Mouse (Mus musculus) urinary bladder, adult 18-20 months (tissue): ENCODE measurements around the gene Dppa5a.
A peak's percentile ranks its signal among the peaks of the same experiment; 100 is the strongest.
"Not testable (repeated sequence)": the region's sequence is repeated elsewhere in the genome, so short reads cannot be mapped to it uniquely, and the experiment has no call there.

Experiments used
- DNase-seq, 2 experiments: peaks; one replicate each; pipeline ENCODE4 v3.0.0; 2022; ENCODE audit warnings: low spot score in 2 of 2, mixed read lengths in 2 of 2

Gene Dppa5a

GRCm38 (mm10) chr9:78367959-78368358, at the start of gene Dppa5a:
Gene Dppa5a (minus strand): TSS chr9:78368177.
- DNase-seq = not testable (repeated sequence)

GRCm38 (mm10) chr9:78401596-78401995, 33.6 kb upstream of the Dppa5a start:
- DNase-seq = no peak

GRCm38 (mm10) chr9:78400570-78400969, 32.6 kb upstream of the Dppa5a start:
- DNase-seq = no peak

GRCm38 (mm10) chr9:78396517-78396916, 28.5 kb upstream of the Dppa5a start:
- DNase-seq = no peak

DNA sequence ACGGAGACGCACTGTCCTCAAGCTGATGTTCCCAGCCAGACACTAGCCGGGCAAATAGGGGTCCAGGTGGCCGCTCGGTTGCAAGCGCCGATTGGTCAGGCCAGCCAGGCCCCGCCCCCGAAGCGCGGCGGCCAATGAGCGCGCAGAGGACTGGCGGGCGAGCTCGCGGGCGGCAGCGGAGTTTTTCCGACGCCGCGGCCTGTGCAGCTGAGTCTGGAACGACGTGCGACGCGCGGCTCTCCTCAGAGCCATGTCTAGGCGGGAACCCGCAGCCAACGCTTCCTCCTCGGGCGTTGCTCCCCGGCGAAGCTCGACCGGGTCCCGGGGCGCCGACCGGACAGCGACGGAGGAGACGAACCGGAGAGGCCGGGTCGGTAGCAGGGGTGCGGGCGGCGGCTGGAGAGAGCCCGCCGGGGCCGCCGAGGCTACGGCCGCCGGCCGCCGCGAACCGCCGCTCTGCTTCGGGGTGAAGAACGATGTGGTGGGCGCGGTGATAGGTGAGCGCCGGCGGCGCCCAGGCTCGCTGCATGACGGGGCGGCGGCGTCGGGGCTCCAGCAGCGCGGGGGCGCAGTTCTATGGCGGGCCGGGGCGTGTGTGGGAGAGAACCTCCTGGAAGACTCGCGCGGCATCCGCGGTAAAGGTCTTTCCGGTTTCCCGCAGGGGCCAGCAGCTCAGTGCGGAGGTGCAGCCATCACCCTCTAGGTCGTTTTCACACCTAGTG, 27.8 kb upstream of the Dppa5a start, which contains the start of gene Ddx43:
Gene Ddx43, plus strand, starts transcription at position 148 of the 722 bp plus-strand sequence.
- DNase-seq = peak; percentile 4 to 35

GRCm38 (mm10) chr9:78395244-78395629, 27.3 kb upstream of the Dppa5a start:
- no peak for DNase-seq

DNA sequence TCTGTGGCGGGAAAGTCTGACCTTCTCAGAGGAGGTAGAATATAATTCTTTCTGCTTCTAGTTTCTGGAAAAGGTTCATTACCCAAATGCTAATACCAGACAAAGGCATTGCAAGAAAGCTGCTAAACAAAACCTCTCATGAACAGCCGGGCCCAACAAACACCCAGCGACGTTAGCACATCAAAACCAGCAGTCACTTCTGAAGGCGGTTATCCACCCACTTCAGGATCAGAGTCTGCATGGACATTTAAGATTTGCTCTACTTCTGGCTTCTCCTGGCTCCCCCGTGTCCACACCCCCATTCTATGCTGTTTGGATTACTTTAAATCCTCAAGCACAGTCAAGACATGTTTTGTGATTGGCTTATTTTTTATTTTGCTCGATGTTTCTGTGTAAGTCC, 26.6 kb upstream of the Dppa5a start:
- no peak for DNase-seq

GRCm38 (mm10) chr9:78393741-78394140, 25.8 kb upstream of the Dppa5a start:
- no peak for DNase-seq

DNA sequence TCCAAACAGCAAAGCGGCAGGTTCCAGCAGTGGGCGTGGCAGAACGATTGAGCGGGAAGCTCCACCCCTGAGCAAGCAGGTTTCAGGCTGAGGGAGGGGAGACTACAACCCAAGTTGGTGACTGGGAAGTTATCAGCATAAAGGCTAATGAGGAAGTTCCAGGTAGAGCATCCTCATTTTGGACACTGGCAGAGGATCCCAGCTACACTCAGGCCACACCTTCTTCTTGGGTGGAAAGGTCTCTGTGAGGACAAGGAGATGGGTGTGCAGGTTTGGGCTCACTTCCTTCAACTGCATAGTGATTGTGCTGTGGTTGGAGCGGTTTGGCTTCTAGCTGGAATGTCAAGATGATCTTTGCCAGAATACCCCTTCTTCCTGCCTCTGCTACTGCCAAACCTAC, 22.0 kb upstream of the Dppa5a start:
- no peak for DNase-seq

DNA sequence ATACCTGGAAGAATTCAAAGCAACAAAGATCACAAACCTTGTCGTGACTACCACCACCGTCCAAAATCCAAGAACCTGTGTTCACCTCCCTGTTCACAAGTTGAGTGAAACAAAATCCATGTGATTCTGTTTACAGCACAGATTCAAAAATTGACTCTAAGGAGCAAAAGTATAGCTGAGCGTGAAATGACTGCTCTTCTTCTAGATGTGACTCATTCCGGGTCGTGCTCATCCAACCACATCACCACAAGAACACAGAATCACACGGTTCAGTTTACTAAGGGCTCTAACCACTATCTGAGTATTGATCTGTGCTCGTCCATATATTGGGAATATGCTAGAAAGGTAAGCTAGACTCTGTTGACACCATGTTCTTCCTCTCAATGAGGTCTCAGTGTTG, 19.0 kb upstream of the Dppa5a start:
- no peak for DNase-seq

GRCm38 (mm10) chr9:78385893-78386292, 17.9 kb upstream of the Dppa5a start:
- DNase-seq = no peak

DNA sequence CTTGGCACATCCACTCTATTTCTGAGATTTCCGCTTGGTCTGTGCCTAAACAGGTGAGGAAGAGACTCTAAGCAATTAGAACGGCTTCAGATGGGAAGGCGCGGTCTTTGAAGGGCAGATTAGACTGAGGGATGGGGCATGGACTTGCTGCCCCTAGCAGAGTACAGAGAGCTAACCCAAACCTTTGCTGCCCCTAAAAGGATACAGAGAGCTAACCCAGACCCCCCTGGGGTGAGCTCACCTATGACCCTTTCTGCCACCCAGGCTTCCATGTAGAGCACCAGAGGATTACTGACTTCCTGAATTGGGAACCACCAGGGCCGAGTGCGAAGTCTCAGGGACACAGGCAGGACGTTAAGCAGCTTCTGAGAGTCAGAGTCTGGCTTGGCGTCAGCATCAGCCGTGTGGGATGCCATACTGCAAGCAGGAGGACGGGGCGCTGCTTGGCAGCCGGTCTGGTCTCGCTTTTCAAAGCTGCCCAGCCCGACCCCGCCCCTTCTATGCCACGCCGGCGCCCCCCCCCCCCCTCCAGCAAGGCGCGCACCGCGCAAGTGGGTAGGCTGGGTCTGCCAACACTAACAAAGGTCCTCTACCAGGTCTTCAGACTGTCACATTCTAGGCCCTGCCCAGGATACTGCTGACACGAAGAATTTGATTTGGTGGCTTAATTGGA, 10.3 kb upstream of the Dppa5a start, which contains the start of gene Ooep:
Gene Ooep, minus strand, starts transcription at position 613 of the 673 bp plus-strand sequence.
- DNase-seq = no peak

DNA sequence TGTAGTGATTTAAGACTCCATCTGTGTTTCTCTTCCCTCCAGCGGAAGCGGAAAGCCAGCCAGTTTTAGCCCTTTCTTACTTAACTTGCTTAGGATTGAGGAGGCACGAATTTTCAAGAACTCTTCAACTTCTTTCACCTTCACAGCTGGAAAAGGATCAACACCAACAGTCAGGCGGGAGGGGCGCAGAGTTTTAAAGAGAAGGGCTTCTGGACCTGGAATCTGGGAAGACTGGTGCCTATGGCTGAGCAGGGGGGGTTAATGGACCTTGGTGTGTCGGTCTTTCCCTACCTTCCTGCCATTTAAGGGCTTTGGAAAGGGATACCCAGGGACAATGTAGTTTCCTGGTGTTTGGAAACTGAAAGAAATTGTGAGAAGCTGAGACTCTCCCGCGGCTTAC, 9.6 kb upstream of the Dppa5a start:
- no peak for DNase-seq

- DNase-seq = no peak
Observed at GRCm38 (mm10) chr9:78375486-78375885, 7.5 kb upstream of the Dppa5a start.

DNA sequence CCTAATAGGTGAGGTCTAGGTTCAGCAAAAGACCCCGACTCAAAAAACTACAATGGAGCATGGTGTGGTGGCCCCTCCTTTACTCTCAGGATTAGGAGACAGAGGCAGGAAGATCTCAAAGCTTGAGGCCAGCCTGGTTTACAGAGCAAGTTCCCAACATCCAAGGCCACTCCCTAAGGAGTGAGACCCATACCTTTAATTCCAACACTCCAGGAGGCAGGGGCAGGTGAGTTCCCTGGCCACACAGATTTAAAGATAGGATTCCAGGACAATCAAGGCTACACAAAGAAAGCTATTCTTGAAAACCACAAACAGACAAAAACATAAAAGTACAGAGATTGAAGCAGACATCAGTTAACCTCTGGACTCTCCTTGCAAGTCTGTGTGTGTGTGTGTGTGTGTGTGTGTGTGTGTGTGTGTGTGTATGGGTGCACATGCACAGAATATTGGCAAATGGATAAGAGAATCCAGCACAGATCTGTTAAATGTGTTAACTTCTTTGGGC, 7.0 kb upstream of the Dppa5a start:
- DNase-seq = no peak

DNA sequence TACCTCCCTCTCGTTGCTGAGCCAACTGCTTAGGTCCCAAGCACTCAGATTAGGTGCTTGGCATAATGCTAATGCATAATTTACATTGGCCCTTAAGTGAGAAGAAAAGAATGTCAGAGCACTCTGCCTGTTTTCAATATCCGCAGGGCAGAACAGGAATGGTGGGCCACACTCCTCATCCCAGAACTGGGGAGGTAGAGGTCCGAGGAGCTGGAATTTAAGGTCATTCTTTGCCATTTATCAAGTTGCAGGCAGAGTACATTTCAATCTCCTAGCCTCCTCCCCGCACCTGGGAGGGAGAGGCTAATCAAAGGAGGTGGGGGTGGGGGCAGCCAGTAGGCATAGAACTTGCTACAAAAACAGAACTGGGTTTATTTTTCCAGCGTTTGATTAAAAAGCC, 6.4 kb upstream of the Dppa5a start:
- DNase-seq = no peak

GRCm38 (mm10) chr9:78372827-78373504, 5.0 kb upstream of the Dppa5a start:
- DNase-seq = no peak

DNA sequence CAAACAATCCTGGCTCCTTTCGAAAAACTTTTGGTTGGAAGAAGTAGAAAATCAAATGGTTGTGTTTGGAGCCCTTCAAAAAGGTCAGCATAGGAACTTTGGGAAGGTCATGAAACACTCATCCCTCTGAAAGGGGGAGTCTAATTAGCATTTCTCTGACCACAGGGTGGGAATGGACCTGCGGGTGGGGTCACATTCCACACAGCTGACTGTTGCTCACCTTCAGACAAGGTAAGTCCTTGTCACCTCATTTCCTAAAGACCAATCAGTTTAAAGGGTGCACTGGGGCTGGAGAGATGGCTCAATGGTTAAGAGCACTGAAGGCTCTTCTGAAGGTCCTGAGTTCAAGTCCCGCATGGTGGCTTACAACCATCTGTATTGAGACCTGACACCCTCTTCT, 3.5 kb upstream of the Dppa5a start:
- DNase-seq = no peak

- no peak for DNase-seq
Observed at GRCm38 (mm10) chr9:78369786-78370185, 1.8 kb upstream of the Dppa5a start.

- DNase-seq = no peak
Observed at GRCm38 (mm10) chr9:78369349-78369748, 1.4 kb upstream of the Dppa5a start.

DNA sequence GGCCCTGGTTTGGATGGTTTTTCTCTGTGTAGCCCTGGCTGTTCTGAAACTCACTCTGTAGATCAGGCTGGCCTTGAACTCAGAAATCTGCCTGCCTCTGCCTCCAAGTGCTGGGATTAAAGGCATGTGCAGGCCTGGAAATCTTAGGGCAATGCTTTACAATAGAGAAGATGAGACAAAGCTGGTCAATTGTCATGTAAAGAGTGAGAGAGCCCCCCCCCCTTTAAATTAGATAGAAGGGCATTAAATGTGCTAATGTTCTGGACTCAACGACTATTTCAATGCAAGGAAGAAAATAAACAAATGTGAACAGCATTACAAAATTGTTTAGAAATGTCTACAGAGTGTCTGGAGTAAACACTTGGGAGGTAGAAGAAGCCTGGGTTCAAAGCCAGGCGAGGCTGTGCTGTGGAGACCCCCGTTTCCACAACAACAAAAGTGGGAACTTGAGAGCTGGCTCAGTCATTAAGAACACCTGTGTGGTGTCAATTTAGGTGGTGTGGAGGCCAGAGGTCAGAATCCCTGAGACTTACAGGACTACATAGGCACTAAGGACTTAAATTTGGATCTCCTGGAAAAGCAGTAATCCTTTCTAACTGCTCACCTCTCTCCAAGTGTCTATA, 805 bp upstream of the Dppa5a start:
- DNase-seq = no peak
